Mouse (Mus musculus) thymus, adult 2 months (tissue): Measurements from ENCODE around the gene Srrm4. TPM values are rescaled to one million over a fixed set of nuclear protein-coding genes. Genes with fewer than 3 reads are reported as not detected.
"Not testable (repeated sequence)": the region's sequence is repeated elsewhere in the genome, so short reads cannot be mapped to it uniquely, and the experiment has no call there.

Experiments used
- DNase-seq: peaks from one replicate; pipeline ENCODE4 v3.0.0; 2021
- H3K27ac ChIP-seq: fragments of 200-500 bp; 2 replicates; pipeline ENCODE4 v1.5.1; 2012; ENCODE audit warnings: low read length, control low read depth; ENCODE audit not compliant: control insufficient read depth, insufficient read depth
- H3K27me3 ChIP-seq: fragments of 200-500 bp; 2 replicates; pipeline ENCODE4 v1.6.1; 2012; ENCODE audit warnings: mild to moderate bottlenecking, low read length, moderate library complexity, mixed read lengths; ENCODE audit not compliant: control insufficient read depth, insufficient read depth
- H3K36me3 ChIP-seq: fragments of 200-500 bp; 2 replicates; pipeline ENCODE4 v1.6.1; 2012; ENCODE audit warnings: mild to moderate bottlenecking, low read length, moderate library complexity; ENCODE audit not compliant: control insufficient read depth, insufficient read depth
- H3K4me1 ChIP-seq: fragments of 200-500 bp; replicated peaks from 2 replicates; pipeline ENCODE4 v1.6.1; 2012; ENCODE audit warnings: low read length; ENCODE audit not compliant: control insufficient read depth, insufficient read depth
- H3K4me3 ChIP-seq: fragments of 200-500 bp; 2 replicates; pipeline ENCODE4 v1.5.1; 2012; ENCODE audit warnings: mild to moderate bottlenecking, low read length, control low read depth, moderate library complexity; ENCODE audit not compliant: control insufficient read depth, insufficient read depth
- CTCF ChIP-seq: fragments of 200-500 bp; IDR thresholded peaks from 2 replicates; pipeline ENCODE4 v1.5.1; 2012; ENCODE audit warnings: mild to moderate bottlenecking, control low read depth, low read length, moderate library complexity, borderline replicate concordance; ENCODE audit not compliant: control insufficient read depth, poor library complexity, insufficient read depth; ENCODE audit errors: extremely low read depth
- POLR2A ChIP-seq: fragments of 200-500 bp; IDR thresholded peaks from 2 replicates; pipeline ENCODE4 v1.6.1; 2012; ENCODE audit warnings: mild to moderate bottlenecking, low read length, control low read depth, moderate library complexity; ENCODE audit not compliant: control insufficient read depth, poor library complexity, insufficient read depth; ENCODE audit errors: extremely low read depth
- WGBS: fragments of 180-500 bp; shearing (Covaris S2); methylation state at CpG from one replicate; pipeline ENCODE4 v1.1.7; 2018; 5-methylcytosine and 5-hydroxymethylcytosine counted together
- polyA plus RNA-seq: library from polyadenylated mRNA; depleted of rRNA; stranded (reverse); fragments of >200 nt; gene quantifications from 2 replicates; pipeline ENCODE4 v1.2.3, GENCODE M21; 2012

The Srrm4 gene
- polyA plus RNA-seq, 1 experiment: 0.67 TPM

DNA sequence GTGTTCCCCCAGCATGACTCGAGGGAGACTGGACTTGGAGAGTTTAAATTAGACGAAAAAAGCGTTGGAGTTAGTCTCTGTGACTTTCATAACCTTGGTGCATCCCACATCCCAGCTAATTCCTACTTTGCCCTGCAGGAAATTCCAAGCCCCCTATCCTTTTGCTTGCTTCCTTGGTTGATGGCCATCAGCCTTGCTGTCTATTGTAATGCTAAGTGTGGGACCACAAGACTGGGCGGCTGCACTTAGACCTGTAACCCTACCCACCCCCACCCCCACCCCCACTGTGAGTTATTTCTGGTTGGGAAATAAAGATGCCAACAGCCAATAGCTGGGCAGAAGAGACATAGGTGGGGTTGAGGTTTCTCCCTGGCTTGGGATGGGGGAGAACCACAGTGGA is 153.3 kb downstream of the Srrm4 start:
- Histone ChIP-seq H3K27ac (no peak overlapping the region), H3K27me3 (no peaks in the 10 kb centered on the region), H3K4me3 (no peak overlapping the region), H3K4me1 (no peaks in the 10 kb centered on the region), H3K36me3 (no peaks in the 10 kb centered on the region)
- 61% methylated on average over 4 of the region's 4 CpGs for WGBS
- TF ChIP-seq CTCF (no peak), POLR2A (no peak)
- DNase-seq: no peak

DNA sequence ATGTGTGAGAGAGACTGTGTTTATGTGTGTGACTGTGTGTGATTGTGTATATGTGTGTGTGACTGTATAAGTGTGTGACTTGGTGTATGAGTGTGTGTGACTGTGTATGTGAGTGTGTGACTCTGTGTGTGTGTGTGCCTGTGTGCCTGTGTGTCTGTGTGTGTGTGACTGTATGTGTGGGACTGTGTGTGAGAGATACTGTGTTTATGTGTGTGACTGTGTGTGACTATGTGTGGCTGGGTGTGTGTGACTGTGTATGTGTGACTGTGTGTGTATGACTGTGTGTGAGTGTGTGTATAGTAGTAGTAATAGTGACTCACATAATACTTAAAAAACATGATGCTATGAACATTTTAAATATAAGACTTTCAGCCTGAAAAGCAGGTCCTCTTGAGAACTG is 155.5 kb downstream of the Srrm4 start:
- Histone ChIP-seq H3K4me3 (no peak overlapping the region), H3K4me1 (no peaks in the 10 kb centered on the region), H3K36me3 (no peaks in the 10 kb centered on the region), H3K27ac (no peak overlapping the region), H3K27me3 (no peaks in the 10 kb centered on the region)
- DNase-seq: no peak
- TF ChIP-seq CTCF (no peak), POLR2A (no peak)

DNA sequence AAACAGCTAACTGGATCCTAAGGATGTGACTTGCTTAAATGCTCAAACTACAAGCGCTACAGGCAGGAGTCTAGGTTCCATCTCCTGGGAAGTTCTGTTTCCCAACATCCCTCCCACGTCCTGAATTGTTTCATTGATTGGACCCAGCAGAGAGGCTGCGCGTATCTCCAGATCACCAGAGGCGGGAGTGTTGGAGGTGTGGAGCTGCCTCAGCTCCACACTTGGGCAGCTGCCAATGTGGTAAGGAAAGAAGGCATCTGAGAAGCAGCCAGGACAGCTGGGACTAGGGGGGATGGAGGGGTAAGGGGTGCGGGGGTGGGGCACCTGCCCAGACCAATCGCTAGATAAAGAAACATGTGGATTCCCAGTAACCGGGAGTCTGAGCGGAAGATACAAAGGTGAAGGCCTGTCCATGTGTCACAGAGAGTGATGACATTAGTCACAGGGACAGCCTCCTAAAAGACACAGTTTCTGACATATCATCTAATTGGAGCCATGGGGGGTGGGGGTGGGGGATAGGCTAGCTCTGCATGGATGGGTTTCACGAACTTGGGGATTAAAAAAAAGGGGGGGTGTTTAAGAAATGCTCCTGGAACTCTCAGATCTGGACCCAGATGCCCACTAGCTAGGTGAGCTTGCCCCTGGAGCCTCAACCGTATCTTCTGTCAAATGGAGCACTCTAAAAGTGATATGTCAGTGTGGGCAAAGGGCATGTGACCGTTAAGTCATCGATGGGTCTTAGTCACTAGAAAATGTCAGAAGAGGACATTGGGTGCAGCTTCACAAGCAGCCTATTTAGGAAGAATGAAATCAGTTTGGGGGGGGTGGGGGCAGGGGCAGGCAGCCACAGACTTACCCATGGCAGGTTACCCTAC is 156.4 kb downstream of the Srrm4 start:
- Histone ChIP-seq H3K36me3 (no peaks in the 10 kb centered on the region), H3K4me3 (no peak overlapping the region), H3K27ac (no peak overlapping the region), H3K4me1 (no peaks in the 10 kb centered on the region), H3K27me3 (no peaks in the 10 kb centered on the region)
- DNase-seq: no peak
- WGBS: 88% methylated on average over 13 of the region's 13 CpGs
- TF ChIP-seq POLR2A: no peak

DNA sequence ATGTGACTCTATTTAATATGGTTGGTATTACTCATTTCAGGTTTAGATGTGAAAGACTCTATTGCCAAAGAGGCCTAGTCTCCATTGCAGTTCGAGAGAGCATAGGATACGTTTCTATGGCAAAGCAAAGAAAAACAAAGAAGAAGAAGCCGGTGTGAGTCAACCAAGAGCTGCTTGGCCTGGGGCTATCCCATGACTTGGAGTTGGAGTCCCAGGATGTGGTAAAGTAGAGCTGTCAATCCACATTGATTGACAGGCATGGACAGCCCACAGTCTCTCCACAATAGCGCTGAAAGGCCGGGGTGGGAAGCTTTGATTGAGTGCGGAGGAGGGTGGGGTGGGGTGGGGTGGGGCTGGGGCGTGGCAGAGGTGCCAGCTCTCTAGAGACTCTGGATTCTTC is 158.7 kb downstream of the Srrm4 start:
- whole genome bisulfite sequencing: 82% methylated on average over 7 of the region's 7 CpGs

DNA sequence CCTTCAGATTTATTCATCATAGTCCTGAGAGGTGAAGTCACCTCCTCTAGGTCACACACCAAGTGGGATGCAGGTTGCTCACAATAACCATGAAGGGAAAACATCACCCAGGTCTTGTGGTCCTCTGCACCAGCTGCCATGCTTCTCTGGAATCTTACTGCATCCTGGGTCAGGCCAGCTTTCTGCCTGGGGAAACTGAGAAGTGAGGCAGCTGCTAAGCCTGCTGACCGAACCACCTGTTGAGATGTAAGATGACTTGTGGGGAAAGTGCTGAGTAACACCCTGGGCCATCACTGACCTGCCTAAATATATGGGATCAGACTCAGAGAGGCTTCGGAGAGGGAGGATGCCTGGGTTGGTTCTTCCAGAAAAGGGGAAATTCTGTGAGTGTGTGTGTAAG is 164.9 kb downstream of the Srrm4 start:
- Histone ChIP-seq H3K27me3 (no peaks in the 10 kb centered on the region; the same call in 1 of the 2 replicates), H3K4me1 (no peaks in the 10 kb centered on the region), H3K36me3 (no peaks in the 10 kb centered on the region), H3K4me3 (no peak overlapping the region), H3K27ac (no peak overlapping the region)
- TF ChIP-seq POLR2A (no peak), CTCF (no peak)
- no peak for DNase-seq
- WGBS: 88% methylated on average over 2 of the region's 2 CpGs

More for the DNA sequence above, 158.7 kb downstream of the Srrm4 start:
- Histone ChIP-seq H3K27me3 (no peaks in the 10 kb centered on the region), H3K4me1 (no peaks in the 10 kb centered on the region), H3K27ac (no peak overlapping the region), H3K4me3 (no peak overlapping the region), H3K36me3 (no peaks in the 10 kb centered on the region)
- TF ChIP-seq POLR2A: no peak
- TF ChIP-seq CTCF: no peak
- no peak for DNase-seq

DNA sequence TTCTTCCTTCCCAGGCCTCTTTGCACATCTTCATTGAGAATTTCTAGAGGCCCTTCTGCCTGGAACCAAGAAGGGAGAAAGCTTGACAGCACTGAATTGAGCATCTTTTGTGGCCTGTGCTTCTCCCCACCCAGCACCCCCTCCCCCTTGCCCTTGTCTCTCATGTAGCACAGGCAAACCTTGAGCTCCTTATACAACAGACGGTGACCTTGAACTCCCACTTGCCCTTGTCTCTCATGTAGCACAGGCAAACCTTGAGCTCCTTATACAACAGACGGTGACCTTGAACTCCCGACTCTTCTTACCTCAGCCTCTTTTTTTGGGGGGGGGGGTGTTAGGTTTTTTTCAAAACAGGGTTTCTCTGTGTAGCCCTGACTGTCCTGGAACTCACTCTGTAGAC is 165.9 kb downstream of the Srrm4 start:
- not testable (repeated sequence) for H3K4me3 ChIP-seq, DNase-seq, H3K36me3 ChIP-seq, H3K27me3 ChIP-seq, H3K27ac ChIP-seq, H3K4me1 ChIP-seq
- 96% methylated on average over 3 of the region's 3 CpGs for WGBS

DNA sequence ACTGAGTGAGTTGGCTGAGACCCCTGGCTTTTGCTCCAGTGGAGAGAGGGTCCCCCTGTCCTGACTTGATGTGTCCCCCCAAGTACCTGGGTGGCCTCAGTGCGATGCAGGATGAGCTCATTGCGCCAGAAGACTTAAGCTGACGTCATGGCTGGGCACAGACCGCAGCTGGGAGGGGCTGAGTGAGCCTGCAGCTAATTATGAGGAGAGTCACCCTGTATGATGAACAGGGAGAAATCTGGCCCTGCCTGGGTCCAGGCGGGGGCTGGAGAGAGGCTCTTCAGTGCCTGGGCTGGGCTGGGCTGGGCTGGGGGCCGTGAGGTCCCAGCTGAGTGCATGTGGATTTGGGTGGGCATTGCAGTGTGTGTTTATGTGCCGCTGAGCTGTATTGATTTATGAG is 166.3 kb downstream of the Srrm4 start:
- H3K4me1 ChIP-seq: no peaks in the 10 kb centered on the region
- no peaks in the 10 kb centered on the region for H3K36me3 ChIP-seq
- 78% methylated on average over 7 of the region's 7 CpGs for WGBS
- H3K4me3 ChIP-seq: no peak overlapping the region
- TF ChIP-seq CTCF: no peak
- TF ChIP-seq POLR2A: no peak
- no peak for DNase-seq
- no peak overlapping the region for H3K27ac ChIP-seq
- H3K27me3 ChIP-seq: no peaks in the 10 kb centered on the region; the same call in 1 of the 2 replicates
